Mouse (Mus musculus) adrenal gland (tissue): ENCODE measurements around the gene Pkp4.

Experiments used
- intact Hi-C: fragments of 180-260 bp; cut with DNase I; formaldehyde crosslinking; loops from one replicate; pipeline ENCODE4 v1.15.1; 2025
- long read RNA-seq, 2 experiments: library from polyadenylated mRNA; unstranded; transcript quantifications; one replicate each; pipeline ENCODE4 v2.0.0; 2020; ENCODE audit warnings: borderline replicate concordance in 1 of 2; ENCODE audit not compliant: insufficient replicate concordance in 1 of 2

Gene Pkp4
- long read RNA-seq, experiment 1, partial matches to known transcripts = 7 of 9 reads
- long read RNA-seq, experiment 1, other reads (novel, unspliced or antisense) = 2 of 9 reads
- long read RNA-seq, experiment 2, partial matches to known transcripts = 4 of 9 reads
- long read RNA-seq, experiment 2, other reads (novel, unspliced or antisense) = 5 of 9 reads

DNA sequence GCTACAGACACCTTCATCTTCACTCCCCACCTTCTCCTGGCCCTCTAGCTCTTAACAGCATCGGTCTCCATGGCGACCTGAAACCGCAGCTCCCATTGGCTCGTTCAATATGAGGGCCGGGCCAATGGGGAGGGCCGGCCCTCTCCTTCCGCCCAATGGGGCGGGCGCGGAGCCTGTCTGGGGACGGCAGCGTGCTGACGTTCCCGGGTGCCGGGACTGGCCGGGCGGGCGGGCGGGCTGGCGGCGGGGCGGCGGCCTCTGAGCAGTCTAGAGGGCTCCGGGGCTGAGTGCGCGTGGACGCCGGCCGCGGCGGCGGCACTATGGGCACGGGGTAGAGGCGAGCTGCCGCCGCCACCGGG, at the start of gene Pkp4, which contains the start of gene Ccdc148:
Gene Pkp4 (plus strand): TSS at position 246 of the 359 bp plus-strand sequence.
Gene Ccdc148 (minus strand): TSS at position 79 of the 359 bp plus-strand sequence.
- intact Hi-C loops = loop anchor here (5.0 kb wide), 1 partner anchor 277 kb away; no protein-coding TSS in a partner anchor

GRCm38 (mm10) chr2:59129023-59129422, 31.6 kb upstream of the Pkp4 start:
- intact Hi-C loops = no loop called here

- intact Hi-C loops = no loop called here
These were observed 30.8 kb upstream of the Pkp4 start for GRCm38 (mm10) chr2:59129821-59130220.

DNA sequence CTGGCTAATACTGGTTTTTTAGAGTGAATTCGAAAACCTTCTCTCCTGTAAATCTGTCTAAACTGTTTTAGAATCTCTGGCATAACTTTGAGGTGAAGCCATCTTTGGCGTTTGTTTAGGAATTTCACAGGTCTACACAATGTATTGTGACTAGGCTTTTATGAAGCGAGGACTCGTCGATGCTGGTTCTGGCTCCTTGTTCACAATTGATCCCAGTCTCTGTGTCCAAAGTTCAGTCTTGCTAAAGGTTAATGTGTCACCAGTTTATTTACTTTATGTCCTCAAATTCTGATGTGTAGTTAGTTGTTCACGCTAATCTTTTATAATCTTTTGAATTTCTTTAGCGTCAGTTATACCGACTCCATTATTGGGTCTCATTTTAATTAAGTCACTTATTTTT, 29.6 kb upstream of the Pkp4 start:
- intact Hi-C loops = no loop called here

DNA sequence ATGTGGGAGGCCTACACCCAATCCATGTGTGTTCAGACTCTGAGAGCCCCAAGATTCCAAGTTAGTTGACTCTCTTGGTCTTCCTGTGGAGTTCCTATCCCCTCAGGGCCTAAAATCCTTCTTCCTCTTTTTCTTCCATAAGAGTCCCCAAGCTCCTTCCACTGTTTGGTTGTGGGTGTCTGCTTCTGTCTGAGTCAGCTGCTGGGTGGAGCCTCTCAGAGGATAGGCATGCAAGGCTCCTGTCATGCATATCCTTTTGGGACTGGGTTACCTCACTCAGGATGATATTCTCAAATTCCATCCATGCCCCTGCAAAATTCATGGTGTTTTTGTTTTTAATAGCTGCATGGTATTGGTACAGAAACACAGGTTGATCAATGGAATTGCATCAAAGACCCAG, 5.2 kb upstream of the Pkp4 start:
- intact Hi-C loops = no loop called here

- intact Hi-C loops = no loop called here
These were observed 2.5 kb upstream of the Pkp4 start for GRCm38 (mm10) chr2:59158117-59158516.

DNA sequence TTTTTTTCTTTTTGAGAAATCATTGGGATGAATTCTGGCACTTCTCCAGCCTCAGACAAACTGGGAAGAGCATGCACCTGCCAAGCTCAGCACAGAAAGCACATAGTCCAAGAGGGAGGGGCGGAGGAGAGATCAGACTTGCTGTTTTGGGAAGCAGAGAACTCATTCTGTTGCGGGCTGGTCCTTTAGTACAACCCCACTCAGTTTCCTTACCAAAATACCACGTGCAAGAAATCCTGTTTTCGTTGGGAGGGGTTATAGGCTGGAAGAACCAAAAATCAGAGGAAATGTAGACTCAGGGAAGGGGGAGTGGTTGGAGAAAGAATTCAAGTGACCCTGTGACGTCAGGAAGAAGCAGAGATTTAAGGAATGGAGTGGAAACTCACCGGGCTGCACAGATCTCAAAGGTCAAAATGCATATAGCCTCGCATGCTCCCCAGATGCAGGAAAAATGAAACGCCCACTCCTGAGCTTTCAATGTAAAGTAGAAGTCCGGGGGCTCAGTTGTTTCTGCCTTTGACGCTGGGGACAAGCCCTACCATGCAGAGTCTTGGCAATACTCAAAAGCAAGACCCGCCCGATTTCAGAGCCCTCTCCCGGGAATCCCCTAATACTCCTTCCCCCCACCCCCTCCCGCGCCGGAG, 567 bp upstream of the Pkp4 start:
- intact Hi-C loops = loop anchor here (5.0 kb wide), 1 partner anchor 277 kb away; no protein-coding TSS in a partner anchor

DNA sequence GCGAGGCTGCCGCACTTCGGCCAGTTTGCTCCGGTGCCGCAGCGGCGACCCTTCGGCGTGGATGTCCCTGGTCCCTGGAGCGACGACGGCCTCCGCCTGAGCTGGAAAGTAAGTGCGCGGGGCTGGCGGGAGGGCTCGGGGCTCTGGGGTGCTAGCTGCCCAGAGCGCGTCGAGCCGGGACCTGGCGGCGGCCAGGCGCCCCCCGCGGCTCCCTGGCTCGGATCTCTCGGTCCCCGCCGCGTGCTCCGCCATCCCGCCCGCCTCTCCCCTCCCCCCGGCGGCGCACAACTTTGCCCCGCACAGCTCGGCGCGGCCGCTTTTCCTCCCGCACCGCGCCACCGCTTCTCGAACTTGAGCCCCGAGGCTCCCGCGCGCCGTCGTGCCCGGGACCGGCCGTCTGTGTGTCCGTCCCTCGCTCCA, 381 bp downstream of the Pkp4 start:
- intact Hi-C loops = loop anchor here (5.0 kb wide), 1 partner anchor 276 kb away; no protein-coding TSS in a partner anchor

DNA sequence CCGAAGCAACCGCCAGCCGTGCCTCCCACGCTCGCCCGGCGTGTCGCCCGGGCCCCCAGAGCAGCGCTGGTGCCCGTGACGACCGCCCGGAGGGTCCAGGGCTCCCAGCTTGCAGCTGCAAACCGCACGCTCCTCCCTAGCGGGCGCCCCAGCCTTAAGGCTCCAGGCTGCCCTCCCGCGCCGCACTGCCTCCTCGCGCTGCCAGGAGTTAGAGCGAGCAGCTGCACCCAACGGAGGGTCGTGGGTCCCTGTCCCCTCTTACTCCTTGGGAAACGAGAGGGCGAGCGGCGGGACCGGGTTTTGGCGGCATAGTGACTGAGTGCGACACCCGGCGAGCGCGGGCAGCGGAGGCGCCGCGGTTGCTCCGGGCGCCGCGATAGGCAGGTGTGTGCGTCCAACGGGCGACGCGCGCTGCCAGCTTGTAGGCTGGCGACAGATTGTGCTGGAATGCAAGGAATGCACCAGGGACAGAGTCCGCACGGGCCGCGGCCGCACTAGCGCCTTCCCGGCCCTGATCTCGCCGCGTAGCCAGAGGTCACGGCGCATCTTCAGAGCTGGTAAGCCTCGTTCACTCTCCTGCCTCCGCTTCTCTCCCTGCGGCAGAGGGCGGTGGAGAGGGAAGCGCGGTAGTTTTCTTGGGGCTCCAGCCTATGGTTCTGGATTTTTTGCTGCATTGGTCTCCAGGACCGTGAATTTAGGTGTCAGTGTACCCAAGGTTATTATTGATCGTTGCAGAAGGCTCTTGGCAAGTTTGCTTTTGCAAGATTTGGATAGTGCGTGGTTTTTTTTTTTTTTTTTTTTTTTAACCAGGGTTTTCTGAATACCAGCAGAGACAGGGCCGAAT, 1.0 kb downstream of the Pkp4 start:
- intact Hi-C loops = loop anchor here (5.0 kb wide), 1 partner anchor 276 kb away; no protein-coding TSS in a partner anchor

GRCm38 (mm10) chr2:59162285-59162600, 1.6 kb downstream of the Pkp4 start:
- intact Hi-C loops = loop anchor here (5.0 kb wide), 1 partner anchor 275 kb away; no protein-coding TSS in a partner anchor

- intact Hi-C loops = no loop called here
These were observed 6.3 kb downstream of the Pkp4 start for GRCm38 (mm10) chr2:59166976-59167375.

- intact Hi-C loops = no loop called here
These were observed 7.2 kb downstream of the Pkp4 start for GRCm38 (mm10) chr2:59167830-59168229.

DNA sequence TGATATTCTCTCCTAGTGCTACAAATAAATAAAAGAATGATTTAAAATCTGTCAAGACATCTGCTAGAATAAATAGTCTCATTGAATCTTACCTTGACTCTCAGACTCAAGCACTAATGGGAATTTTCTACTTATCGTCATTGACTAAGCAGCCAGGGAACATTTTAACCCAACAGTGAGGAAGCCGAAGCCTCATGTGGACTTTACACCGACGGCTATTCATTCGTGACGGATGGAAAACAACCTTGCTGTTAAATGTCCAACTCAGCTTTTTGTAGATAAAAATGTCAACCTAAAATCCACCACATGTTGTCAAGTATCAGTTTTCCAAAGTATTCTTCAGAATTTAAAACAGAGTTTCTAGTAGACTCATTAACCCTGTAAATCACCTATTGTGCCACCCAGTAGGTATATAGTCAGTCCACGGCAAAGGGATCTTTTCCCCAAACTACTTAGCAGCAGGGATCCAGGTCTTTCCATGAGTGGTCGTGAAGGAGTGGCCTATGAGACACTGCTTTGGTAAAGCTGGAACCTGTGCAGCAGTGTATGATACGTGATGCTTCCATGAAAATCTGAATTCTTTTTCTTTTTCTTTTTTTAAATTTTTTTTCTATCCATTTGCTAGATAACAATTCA, 9.0 kb downstream of the Pkp4 start:
- intact Hi-C loops = no loop called here

GRCm38 (mm10) chr2:59170208-59170589, 9.5 kb downstream of the Pkp4 start:
- intact Hi-C loops = no loop called here

DNA sequence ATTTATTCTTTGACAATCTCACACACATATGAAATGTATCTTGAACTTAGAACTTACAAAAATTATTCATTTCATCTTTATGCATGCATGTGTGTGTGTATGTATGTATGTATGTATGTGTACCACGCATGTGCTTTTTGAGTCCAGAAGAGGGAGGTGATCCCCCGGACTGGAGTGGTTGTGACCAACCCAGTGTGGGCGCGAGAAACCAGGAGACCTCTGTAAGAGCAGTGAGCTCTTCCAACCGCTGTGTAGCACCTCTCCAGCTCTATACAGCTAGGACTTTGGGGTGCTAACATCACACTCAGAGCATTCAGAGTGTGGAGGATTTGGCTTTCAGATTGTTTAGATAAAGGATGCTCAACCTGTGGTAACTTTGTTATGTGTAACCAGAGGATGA, 9.9 kb downstream of the Pkp4 start:
- intact Hi-C loops = no loop called here

DNA sequence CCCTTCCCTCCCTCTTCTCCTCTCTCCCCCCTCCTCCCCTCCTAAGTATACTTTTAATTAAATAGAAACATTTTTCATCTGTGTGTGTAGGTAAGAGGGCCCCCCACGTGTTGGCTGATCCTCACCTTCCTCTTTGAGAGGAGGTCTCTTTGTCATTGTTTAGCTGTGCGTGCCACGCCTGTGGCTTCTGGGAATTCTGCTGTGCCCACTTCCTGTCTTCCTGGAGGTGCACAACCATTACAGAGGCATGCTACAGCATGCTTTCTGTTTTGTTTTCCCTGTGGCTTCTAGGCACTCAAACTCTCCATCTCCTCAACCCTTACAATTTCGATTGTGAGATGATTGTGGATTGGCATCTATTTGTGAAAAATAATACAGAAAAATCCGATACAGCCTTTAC, 10.9 kb downstream of the Pkp4 start:
- intact Hi-C loops = no loop called here

DNA sequence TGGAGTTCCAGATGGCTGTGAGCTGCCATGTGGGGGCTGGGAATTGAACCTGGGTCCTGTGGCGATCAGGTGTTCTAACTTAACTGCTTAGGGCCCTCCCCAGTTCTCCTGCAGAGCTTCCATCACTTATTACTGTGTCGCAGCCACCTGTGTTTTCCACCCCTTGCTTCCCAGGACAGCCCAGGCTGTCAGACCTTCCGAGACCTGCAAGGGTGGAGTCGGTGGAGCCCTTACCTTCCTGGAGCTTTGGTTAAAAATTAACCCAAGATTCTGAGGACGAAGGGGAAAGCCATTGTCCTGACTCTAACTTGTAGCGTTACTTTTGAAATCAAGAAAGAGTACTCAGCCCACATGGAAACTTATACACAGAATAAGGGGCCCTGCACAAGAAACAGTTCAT, 15.3 kb downstream of the Pkp4 start:
- intact Hi-C loops = no loop called here

- intact Hi-C loops = no loop called here
These were observed 17.5 kb downstream of the Pkp4 start for GRCm38 (mm10) chr2:59178191-59178590.

- intact Hi-C loops = no loop called here
These were observed 18.3 kb downstream of the Pkp4 start for GRCm38 (mm10) chr2:59178960-59179359.

- intact Hi-C loops = no loop called here
These were observed 18.8 kb downstream of the Pkp4 start for GRCm38 (mm10) chr2:59179487-59179886.

GRCm38 (mm10) chr2:59181321-59182113, 20.9 kb downstream of the Pkp4 start:
- intact Hi-C loops = no loop called here
